Mouse (Mus musculus) lung, postnatal 36 days (tissue): ENCODE results near the gene Pitpnc1.

ENCODE experiments used
- DNase-seq: peaks from one replicate; pipeline ENCODE4 v3.0.0; 2022; ENCODE audit warnings: mixed read lengths

Gene Pitpnc1

DNA sequence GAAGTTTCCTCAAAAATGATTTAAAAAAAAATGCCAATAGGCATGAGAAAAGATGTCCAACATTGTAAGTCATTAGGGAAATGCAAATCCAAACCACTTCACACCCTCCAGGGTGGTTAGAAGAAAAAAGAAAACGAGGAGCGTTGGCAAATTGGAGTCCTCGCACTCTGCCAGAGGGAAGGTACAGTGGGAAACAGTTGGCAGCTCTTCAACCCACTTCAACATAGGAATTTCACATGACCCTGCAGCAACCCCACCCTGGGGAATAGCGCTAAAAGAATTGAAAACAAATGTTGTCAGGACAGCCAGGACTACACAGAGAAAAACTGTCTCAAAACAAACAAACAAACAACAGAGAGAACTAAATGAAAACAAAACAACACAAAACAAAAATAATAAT lies 32.8 kb downstream of the Pitpnc1 start:
- no peak for DNase-seq

DNA sequence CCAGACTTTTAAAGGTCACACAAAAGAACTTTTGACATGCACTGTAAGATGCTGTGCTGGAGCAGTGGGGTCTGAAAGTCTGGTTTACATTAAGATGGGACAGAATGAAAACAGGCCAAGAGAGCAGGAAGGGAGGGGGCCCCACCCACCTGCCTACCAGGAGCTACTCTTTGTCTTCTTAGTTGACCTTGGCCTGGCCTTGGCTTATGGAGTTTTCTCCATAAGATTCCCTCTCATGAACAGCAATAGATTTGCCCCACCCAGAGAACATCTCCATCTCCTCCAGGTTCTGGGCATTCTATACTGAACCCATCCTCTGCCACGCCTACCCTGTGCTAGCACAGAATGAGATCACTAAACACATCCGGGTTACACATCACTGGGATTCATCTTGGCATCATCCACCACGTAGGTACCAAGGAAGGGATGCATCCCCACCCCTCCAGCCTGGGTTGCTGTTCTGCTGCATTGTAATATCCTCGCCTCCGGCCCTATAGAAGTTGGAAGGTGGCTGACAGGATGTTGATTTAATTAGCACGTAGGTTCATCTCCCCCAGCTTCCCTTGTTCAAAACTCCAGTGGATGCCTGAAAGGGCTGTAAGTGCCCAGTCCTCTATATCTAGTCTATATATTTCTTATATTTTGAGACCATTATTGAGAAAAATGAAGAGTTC lies 34.6 kb downstream of the Pitpnc1 start:
- DNase-seq: no peak

DNA sequence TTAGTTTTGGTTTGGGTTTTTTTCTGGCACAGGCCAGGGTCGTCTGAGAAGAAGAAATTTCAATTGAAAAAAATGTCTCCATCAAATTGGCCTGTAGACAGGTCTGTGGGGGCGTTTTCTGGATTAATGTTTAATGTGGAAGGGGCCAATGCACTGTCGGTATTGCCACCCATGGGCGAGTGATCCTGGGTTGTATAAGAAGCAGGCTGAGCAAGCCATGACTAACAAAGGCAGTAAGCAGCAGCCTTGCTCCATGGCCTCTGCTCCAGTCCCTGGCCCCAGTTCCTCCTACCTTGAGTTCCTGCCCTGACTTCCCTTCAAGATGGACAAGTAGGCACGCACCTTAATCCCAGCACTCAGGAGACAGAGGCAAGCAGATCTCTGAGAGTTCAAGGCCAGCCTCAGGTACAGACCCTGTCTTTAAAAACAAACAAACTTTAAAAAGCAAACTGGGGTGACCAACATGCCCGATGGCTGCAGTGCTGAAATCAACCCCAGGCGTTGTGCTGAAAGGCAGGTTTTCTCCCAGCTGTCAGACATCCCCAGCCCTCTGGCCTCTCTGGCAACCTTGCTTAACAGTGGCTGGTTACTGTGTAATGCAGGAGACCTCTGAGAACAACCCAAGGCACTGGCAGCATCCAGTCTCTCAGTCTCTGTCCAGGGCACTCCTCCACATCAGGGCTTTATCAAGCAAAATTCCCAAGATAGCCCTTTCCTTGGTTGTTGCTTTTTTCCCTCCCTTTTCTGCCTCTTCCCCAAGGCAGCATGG lies 39.1 kb downstream of the Pitpnc1 start:
- no peak for DNase-seq

DNA sequence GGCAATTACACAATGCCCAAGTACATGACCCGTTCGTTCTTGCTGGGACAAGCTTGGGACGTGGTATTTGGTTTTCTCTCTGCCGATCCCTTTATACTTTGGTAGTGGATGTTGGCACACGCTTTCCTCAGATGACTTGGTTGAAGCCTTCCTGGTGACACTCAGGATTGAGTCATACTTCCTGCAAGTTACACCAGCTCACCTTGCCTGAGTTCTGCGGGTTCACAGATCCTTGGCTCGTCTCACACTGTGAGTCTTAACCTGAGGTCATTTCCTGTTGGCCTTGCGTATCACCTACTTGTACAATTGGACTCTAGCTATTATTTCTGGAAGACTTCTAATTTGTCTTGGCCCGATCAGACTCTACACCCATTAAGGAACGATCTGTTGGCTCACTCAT lies 42.5 kb downstream of the Pitpnc1 start:
- DNase-seq: peak; percentile 43

DNA sequence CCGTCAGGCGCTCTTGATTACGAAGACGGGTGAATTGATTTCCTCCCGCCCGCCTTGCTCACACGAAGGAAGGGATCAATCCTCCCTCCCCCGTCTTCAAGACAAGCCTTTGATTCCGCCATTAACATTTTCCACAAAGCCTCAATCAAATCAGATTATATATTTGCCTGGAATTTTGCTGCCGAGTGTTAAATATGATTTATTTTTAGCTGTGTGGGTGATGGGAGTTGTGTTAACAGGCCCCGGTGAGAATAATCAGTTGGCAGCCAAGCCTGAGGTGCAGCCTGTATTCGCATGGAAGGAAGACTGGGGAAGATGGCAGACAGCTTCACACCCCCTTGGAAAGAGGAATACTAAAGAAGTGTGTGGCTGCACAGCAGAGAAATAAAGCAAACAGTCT lies 46.3 kb downstream of the Pitpnc1 start:
- DNase-seq: no peak

DNA sequence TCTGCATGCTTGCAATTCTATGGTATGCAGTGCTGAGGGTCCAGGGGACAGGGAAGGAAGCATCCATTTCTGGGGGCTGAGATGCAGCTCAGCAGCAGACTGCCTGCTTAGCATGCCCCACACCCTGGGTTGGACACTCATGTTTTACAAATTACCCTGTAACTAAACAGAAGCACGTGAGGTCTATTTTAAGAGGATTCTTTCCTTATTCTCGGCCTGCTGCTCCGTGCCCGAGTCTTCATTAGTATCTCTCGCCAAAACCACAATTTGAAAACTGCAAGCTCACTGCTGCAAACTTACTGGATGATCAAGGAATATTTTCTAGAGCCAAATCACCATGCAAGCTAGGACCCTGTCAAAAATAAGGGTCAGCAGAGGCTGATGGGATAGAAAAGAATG lies 48.1 kb downstream of the Pitpnc1 start:
- DNase-seq: no peak

DNA sequence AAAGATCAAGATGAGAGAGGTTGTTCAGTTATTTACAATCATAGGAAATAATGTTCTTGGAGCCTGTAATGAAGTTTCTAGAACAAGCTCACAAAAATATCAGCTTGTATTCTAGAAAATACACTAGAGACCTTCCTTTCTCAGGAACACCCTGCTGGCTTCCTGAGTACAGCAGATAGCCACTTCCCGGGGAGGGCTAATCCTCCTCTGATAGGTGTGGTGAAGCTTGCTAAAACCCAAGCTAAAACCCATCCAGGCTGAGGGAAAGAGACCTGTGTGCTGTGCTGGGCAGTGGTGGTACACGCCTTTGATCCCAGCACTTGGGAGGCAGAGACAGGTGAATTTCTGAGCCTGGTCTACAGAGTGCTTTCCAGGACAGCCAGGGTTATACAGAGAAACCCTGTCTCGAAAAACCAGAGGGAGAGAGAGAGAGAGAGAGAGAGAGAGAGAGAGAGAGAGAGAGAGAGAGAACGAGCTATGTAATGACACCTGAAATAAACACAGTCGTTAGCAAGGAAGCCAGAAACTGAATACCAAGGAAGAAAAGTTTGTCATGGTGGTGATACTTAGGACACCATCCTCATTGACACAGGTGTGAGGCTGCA lies 48.6 kb downstream of the Pitpnc1 start:
- DNase-seq: peak; percentile 65

DNA sequence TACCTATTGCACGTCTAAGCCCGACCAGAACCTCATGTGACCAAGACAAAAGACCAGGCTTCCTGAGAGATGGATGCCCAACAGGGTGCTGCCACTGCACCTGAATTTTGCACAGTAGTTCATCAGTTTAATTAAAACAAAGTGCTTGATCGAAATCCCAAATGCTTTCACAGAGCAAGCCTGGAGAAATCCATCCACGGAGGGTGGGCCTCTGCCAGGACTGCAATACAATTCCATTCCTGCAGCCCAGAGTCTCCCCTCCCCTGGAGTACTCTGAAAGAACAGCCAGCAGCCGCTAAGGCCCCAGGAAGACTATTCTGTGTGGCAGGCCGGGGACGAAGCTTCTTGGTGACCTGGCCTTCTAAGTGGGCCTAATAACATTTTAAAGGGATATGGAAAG lies 50.6 kb downstream of the Pitpnc1 start:
- no peak for DNase-seq

DNA sequence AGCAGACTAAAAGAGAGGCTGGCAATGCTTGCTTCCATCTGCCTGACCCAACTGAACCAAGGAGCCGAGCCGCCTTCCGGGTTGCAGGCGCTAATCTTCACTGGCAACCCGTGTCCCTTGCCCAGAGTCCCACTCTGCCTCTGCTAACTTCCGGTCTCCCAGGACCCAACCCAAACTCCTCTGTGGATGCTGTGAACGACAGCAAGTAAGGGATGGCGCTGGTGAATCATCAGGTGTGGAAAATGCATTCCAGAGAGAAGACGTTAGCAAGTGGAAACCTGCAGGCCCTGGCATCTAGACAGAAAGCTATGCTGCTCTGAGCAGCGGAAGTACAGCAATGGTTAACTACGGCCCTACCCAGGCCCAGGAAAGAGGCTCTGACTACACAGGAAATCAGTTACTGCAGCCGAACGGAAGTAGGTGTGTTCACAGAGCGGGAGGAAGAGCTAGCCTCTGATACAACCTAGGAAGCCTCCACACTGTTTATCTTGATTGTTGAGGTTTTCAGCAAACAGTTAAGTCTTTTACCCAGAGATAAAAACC lies 53.4 kb downstream of the Pitpnc1 start:
- peak; percentile 83 for DNase-seq

DNA sequence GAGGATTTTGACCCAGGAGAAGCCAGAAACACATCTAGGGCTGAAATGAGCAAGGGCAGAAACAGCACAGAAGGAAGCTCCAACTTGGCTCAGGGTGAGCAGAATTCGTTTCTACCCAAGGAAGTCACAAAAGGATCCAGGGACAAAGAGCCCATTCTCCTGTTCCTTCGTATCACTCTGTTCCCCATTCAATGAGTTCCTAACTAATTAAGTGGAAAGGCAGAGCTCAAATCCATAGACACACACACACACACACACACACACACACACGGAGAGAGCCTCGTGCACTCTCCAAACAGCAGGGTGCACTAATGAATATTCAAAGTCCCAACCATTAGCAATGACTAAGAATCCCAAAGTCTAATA lies 54.0 kb downstream of the Pitpnc1 start:
- DNase-seq: no peak

DNA sequence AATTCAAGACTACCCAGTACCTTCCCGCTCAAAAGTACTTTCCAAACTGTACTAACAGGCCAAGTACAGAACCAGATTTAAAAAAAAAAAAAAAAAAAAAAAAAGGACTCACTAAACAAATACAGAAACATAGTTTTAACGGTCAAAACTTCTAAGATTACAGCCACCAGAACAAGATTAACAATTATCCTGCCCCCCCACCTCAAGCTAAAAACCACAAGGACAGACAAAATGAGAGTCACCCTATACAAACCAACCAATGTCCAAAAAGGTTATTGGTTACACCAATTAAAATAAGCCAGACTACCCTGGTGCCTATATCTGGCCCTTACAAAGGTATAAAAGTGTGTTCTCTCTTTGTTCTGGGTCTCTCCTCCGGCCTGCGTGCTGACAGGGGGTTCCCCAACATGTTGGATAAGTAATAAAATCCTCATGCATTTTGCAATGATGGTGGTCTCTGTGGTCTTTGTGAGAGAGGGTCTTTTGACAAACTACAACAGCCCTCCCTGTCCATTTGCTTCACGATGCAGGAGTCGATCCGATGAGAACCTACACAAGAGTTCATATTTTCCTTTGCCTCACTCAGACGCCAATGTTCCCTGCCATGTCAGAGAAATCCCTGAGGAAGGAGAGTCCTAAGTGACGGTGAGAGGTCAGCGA lies 54.5 kb downstream of the Pitpnc1 start:
- no peak for DNase-seq

DNA sequence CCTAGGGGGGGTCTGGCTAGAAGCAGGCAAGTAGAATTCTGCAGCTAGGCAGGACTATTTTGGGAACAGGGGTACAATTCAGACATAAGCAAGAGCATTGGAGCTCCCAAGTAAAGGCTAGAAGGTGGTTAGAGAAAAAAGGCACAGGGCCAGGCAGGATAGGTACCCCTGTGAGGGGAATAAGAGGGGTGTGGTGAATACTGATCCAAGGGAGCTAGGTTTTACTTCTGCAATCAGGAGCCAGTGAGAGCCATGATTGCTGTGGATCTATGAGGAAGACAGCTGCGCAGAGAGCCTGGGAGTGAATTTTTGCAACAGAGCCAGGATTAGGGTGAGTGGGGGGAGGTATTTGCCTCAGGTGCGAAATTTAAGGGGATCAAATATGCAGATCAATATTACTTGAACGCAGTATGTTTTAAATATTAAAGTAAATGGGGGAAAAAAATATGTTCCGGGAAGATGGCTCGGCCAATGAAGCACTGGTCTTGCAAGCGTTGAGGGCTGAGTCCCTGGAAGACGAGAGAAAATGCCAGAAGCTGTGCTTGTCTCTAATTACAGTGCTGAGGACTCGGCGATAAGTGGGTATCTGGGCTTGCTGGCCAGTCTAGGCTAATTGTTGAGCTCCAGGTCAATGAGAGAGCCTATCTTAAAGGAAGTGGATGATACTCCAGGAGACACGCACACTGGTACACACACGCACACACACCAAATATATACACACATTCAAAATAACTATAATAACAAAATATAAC lies 55.3 kb downstream of the Pitpnc1 start:
- DNase-seq: no peak

DNA sequence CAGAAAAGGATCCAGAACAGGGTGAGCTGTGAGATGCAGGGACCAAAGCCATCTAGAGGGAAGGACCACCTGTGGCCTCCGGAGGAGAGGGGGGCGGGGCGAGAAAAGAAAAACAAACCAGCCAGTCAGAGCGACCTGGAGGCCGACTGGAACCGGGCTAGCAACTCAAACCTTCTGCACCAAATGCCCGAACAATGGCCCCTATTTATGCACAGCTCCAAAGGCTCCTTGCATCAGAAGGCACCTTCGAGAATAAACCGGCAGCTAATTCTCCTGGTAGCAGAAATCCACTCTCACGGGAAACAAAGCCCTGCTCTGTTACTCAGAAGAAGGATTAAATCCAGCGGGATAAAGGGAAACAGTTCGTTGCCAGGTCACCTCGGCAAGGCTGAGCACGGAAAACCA lies 57.2 kb downstream of the Pitpnc1 start:
- peak; percentile 34 for DNase-seq

DNA sequence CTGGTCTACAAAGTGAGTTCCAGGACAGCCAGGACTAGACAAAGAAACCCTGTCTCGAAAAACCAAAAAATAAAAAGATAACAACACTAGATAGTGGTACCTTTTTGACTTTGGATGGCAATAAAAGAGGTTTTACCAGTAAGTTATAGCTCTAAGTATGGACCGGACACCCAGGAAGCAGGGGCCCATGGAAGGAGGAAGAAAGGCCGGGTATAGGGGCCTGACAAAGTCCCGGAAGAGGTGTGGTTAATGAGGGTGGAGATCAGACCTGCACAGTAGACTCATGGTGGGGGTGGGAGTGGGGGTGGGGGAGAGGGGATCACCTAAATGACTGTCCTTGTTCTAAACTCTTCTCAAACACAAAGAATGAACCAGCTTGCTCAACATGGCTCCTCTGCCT lies 58.4 kb downstream of the Pitpnc1 start:
- DNase-seq: no peak

DNA sequence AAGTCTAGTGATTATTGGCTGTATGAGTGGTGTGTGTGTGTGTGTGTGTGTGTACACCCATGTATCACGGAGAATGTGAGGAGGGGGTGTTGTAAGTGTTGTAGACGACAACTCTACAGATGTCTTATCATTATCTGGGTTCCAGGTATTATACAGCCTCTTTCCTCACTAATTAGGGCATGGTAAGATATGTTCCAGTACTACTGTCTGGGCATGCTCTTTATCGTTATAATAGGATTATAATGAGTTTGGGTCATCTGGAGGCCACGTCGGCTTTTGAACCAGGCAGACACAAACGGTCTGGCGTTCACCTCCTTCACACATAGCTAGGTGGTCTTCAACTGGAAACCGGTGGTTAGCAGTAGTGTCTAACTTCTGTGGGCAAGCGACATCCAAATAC lies 58.9 kb downstream of the Pitpnc1 start:
- no peak for DNase-seq

DNA sequence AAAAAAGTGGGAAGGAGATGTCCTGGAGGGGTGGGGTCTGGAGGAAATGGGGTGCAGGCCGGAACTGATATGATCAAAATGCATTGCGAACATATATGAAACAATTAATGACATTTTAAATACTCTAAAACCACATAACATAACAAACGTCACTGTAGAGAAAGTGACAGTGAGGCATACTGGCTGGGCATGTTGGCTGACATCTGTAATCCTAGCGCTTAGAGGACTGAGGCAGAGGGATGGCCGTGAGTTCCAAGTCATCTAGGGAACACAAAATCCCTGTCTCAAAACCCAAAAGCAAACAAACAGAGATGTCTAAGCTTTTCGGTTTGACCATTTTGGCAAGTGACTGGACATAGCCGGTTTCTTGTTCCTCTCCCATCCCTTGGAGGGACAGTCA lies 59.7 kb downstream of the Pitpnc1 start:
- DNase-seq: no peak

DNA sequence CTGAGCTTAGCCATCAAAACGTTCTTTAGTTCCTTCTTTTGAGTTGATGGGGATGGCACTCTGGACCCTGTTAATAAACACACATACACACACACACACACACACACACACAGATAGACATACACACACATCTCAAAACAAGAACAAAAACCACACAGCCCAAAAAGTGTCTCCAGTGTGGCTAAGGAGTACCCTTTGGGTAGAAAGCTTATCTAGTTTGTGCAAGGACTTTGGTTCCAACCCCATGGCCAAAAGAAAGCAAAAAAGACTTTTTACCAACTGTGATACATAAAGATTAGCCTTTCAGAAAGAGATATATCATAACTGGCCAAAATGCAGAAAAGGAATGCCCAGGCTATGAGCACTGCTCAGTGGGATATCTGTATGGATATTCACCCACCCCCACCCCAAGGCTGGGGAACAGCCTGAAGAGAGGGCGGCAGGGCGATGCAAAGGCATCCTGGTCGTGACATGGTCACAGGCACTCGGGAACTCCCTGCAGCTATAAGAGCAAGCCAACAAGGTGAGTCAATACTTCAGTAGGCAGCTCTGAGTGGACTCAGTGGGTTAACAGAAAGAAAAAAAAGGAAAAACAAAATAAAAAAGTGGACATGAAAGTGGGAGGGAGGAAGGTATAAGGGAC lies 60.3 kb downstream of the Pitpnc1 start:
- DNase-seq: no peak

DNA sequence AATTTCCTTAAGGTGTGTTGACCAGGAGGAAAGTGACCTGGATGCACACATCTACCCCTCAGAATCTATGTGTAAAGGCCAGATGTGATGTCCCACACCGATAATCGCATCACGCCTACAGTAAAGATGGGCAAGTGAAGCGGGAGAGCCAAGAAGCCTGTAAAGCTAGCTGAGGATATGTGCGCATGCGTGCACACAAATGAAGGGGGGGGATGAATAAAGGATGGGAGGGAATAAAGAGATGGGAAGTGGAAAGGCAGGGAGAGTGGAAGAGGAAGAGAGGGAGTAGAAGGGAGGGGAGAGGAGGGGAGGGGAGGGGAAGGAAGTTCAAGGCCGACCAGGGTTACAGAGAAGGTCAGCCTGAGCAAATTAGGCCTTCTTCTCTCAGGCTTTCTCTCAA lies 61.6 kb downstream of the Pitpnc1 start:
- no peak for DNase-seq

DNA sequence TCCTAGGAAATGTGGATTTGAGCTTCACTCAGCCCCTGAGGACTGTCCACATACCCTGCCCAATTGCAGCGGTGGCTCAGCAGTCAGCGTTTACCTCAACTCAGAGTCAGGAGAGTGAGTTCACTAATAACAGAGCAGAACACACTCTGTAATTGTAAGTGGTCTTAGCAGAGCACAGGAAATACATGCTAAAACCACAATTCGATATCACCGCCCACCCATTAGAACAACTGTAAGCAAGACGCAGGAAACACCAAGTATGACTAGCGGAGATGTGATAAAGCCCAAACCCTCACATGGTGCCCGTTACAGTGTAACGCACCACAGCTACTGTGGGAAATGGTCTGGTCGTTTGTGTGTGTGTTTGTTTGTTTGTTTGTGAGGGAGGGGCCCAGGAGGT lies 62.8 kb downstream of the Pitpnc1 start:
- no peak for DNase-seq

DNA sequence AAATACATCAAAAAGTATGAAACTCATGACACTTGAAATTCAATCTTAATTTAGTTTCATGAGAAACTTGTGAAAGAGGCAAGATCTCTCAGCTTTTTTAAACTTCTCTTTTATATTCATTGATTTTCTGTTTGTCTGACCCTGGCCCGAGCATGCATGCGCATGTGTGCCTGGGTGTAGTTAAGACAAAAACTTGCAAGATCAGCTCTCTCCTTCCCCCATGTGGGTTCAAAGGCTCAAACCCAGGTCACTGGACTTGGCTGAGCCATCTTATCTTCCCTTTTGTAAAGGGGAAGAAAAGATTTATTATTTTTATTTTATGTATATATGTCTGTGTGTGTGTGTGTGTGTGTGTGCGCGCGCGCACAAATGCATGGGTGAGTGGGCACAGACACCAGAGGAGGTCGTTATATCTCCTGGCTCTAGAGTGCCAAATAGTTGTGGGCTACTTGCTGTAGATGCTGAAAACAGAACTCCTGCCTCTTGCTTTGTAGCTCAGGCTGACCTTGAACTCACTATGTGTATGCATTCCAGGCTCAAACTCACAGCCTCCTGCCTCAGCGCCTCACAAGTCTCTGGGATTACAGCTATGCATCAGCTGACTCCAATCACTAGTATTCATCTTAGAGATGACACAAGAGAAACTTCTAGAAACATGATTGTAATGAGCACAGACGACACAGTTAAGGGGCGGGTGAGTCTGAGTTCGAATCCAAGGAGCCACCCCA lies 64.7 kb downstream of the Pitpnc1 start:
- no peak for DNase-seq

DNA sequence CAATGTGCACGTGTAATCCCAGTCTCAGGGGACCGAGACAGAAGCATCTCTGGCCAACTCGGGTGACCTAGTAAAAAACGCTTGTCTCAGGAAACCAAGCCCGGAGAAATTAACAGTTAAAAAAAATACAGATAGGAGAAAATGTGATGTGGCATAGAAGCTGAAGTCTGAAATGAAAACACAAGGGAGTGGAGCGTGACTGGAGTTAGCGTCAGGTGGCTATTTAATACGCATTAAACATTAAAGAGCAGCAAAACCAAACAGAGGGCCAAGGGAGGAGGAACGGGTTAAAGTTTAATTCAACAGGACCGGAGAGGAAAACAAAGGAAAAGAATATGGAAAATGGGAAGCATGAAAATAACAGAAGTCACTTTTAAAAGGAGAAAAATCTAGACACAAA lies 67.2 kb downstream of the Pitpnc1 start:
- no peak for DNase-seq
